Mouse (Mus musculus) Patski (cell line): Measurements from ENCODE around the gene Atp6v1g1. TPM values are rescaled to one million over a fixed set of nuclear protein-coding genes. Genes with fewer than 3 reads are reported as not detected.

Source experiments
- ATAC-seq: fragments of 100-300 bp; one replicate; pipeline ENCODE4 v1.8.0; 2021
- CTCF ChIA-PET: fragments of 350-600 bp; sonication (Branson Sonifier 250); formaldehyde crosslinking; loops from one replicate; lab custom pipeline; 2022; ENCODE audit warnings: inconsistent platforms; lab: Charles Lee
- POLR2A ChIA-PET: fragments of 350-600 bp; sonication (Branson Sonifier 250); formaldehyde crosslinking; loops from one replicate; lab custom pipeline; 2022; ENCODE audit warnings: antibody characterized with exemption, inconsistent platforms; lab: Charles Lee
- DNase-seq: peaks from one replicate; pipeline ENCODE4 v3.0.0-alpha.2; 2011; ENCODE audit warnings: low read depth, low spot score
- H3K27me3 ChIP-seq: fragments of 371-371 bp; one replicate; pipeline ENCODE4 v1.5.1; 2021
- CTCF ChIP-seq: fragments of 100-300 bp; IDR thresholded peaks from one replicate; pipeline ENCODE4 v1.5.1; 2021
- in situ Hi-C: fragments of 300-500 bp; cut with MboI; formaldehyde crosslinking; loops from 3 replicates; pipeline ENCODE4 v1.11.1; 2018; ENCODE audit warnings: low pct_unique_long_range_greater_than_20kb, mixed read lengths
- polyA plus RNA-seq: library from polyadenylated mRNA; unstranded; gene quantifications from one replicate; pipeline ENCODE4 v1.2.3, GENCODE M21; 2021

Atp6v1g1 gene
- polyA plus RNA-seq, 1 experiment from 2014 or later: 230 TPM

GRCm38 (mm10) chr4:63557124-63558059, 12.8 kb downstream of the Atp6v1g1 start:
- POLR2A ChIA-PET: interaction anchor here (0.5 to 0.9 kb wide), 3 partner anchors 10 to 61 kb away, joined by 3 to 4 read pairs (median 3); partner anchors contain the start of gene Whrn

GRCm38 (mm10) chr4:63558407-63559081, 14.0 kb downstream of the Atp6v1g1 start, which contains the start of gene Tmem268:
TSS of gene Tmem268 (plus strand) at chr4:63558781.
- H3K27me3 ChIP-seq: no peaks in the 10 kb centered on the region
- DNase-seq: no peak
- POLR2A ChIA-PET: interaction anchor here (0.9 kb wide), 1 partner anchor 63 kb away, joined by 4 read pairs; the partner anchor contains the start of gene Whrn
- TF ChIP-seq CTCF: no peak
- in situ Hi-C loops: loop anchor here (5.0 kb wide), 1 partner anchor 46 kb away; no protein-coding TSS in a partner anchor
- ATAC-seq: peak; percentile 49
- CTCF ChIA-PET: no interaction called here

More at GRCm38 (mm10) chr4:63557124-63558059, 12.8 kb downstream of the Atp6v1g1 start:
- DNase-seq (no peak), ATAC-seq (no peak)
- no peaks in the 10 kb centered on the region for H3K27me3 ChIP-seq
- in situ Hi-C loops: loop anchor here (5.0 kb wide), 1 partner anchor 45 kb away; no protein-coding TSS in a partner anchor
- TF ChIP-seq CTCF: no peak
- CTCF ChIA-PET: no interaction called here

DNA sequence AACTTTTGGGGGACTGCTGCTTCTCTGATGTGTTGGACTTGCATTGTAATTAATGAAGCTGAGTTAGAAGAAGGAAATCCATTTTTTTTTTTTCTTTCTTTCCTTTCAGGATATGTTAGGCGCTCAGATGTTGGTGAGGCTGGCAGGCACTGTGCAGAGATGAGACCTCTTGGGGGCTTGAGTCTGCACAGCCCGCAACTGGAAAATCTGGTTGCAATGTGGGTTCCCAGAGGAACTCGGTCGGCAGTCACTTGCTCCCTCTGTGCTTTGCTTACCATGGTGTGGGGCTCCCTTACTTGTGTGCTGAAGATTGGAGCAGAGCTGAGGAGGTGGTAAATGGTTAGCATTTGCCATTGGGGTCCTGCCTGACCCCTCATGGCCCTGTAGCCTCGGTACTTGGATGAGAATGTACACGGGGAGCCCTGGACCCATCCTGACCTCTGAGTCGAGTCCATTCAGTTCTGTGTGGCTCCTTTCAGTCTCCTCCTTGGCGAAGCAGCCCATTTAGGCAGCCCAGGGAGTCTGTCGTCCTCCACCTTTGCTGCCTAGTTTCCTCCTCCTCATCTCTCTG, 14.6 kb downstream of the Atp6v1g1 start:
- no peak for TF ChIP-seq CTCF
- DNase-seq: no peak
- H3K27me3 ChIP-seq: no peaks in the 10 kb centered on the region
- ATAC-seq: no peak
- in situ Hi-C loops: loop anchor here (5.0 kb wide), 1 partner anchor 47 kb away; no protein-coding TSS in a partner anchor
- POLR2A ChIA-PET: no interaction called here
- CTCF ChIA-PET: no interaction called here

GRCm38 (mm10) chr4:63560079-63560478, 15.5 kb downstream of the Atp6v1g1 start:
- no peaks in the 10 kb centered on the region for H3K27me3 ChIP-seq
- ATAC-seq (no peak), DNase-seq (no peak)
- CTCF ChIA-PET: no interaction called here
- POLR2A ChIA-PET: no interaction called here
- in situ Hi-C loops: no loop called here
- TF ChIP-seq CTCF: no peak

DNA sequence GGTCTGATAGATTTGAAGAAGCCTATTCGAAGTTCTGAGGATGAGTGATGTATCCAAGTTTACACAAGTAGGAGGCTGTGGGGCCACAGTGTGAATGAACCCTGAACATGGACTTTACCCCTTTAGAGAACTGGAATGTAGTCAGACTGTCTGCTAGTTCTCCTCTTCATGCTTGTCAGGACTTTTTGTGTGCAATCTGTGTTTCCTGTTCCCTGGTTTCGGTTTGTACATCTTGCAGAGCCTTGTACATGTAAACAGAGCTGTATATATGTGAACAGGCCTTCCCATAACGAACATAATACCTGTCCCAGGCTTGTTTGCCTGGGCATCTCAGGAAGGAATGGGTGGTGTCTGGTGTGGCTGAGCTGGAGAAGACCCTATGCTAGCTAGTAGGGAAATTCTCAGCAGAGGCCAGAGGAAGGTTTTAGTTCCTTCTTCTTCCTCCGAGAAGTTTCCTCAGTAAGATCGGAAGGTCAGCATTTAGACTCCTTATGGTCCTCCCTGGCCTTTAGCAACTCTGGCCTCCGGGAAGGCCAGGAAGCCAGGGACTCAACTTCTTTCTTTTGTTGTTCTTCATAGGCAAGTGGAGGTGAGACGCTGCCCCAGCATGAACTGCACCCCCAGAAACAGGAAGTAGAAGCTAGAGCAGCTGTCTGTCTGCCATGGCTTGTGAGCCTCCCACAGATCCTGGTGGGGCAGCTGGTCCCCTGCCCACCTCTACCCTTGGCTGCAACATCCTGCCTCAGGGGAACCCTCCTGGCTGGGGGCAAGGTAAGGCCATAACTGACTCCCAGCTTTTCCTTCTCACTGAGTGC, 17.5 kb downstream of the Atp6v1g1 start:
- H3K27me3 ChIP-seq: no peaks in the 10 kb centered on the region
- CTCF ChIA-PET: no interaction called here
- POLR2A ChIA-PET: no interaction called here
- TF ChIP-seq CTCF: no peak
- ATAC-seq (no peak), DNase-seq (no peak)
- in situ Hi-C loops: no loop called here

GRCm38 (mm10) chr4:63562742-63563141, 18.2 kb downstream of the Atp6v1g1 start:
- in situ Hi-C loops: no loop called here
- no peak for TF ChIP-seq CTCF
- no peaks in the 10 kb centered on the region for H3K27me3 ChIP-seq
- ATAC-seq (no peak), DNase-seq (no peak)
- ChIA-PET POLR2A (no interaction called here), CTCF (no interaction called here)

- in situ Hi-C loops: no loop called here
- ChIA-PET CTCF (no interaction called here), POLR2A (no interaction called here)
- no peak for TF ChIP-seq CTCF
- H3K27me3 ChIP-seq: no peaks in the 10 kb centered on the region
- ATAC-seq (no peak), DNase-seq (no peak)
These were observed 23.3 kb downstream of the Atp6v1g1 start for GRCm38 (mm10) chr4:63567712-63568390.

DNA sequence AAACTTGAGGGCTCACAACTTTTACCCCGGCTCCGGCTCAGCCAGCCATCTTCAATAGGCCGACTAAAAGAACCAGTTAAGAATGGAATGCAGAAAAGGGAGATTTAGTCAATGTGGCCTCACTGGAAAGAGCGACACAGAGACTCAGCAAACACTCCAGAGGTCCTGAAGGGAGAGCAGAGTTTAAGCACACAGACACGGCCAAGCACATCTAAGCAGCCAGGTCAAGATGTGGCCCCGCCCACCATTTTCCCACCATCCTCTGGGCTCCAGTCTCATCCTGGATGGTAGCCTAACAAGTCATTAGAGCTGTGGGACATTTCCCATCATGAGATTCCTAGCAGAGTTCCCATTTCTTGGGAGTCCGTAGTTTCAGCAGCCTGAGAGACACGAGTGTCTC, 24.8 kb downstream of the Atp6v1g1 start:
- no peak for DNase-seq
- in situ Hi-C loops: no loop called here
- H3K27me3 ChIP-seq: no peaks in the 10 kb centered on the region
- ATAC-seq: no peak
- CTCF ChIA-PET: no interaction called here
- POLR2A ChIA-PET: no interaction called here
- no peak for TF ChIP-seq CTCF

GRCm38 (mm10) chr4:63570208-63570781, 25.7 kb downstream of the Atp6v1g1 start:
- ChIA-PET CTCF (interaction anchor here (0.9 to 2.5 kb wide), 3 partner anchors 11 to 270 kb away, joined by 3 to 7 read pairs (median 7); no protein-coding TSS in a partner anchor), POLR2A (interaction anchor here (0.6 kb wide), 1 partner anchor 16 kb away, joined by 3 read pairs; no protein-coding TSS in a partner anchor)
- no peak for ATAC-seq
- H3K27me3 ChIP-seq: no peaks in the 10 kb centered on the region
- in situ Hi-C loops: no loop called here
- DNase-seq: no peak
- no peak for TF ChIP-seq CTCF
